Mouse (Mus musculus): ENCODE measurements around the gene Cdk14.

The Cdk14 gene

DNA sequence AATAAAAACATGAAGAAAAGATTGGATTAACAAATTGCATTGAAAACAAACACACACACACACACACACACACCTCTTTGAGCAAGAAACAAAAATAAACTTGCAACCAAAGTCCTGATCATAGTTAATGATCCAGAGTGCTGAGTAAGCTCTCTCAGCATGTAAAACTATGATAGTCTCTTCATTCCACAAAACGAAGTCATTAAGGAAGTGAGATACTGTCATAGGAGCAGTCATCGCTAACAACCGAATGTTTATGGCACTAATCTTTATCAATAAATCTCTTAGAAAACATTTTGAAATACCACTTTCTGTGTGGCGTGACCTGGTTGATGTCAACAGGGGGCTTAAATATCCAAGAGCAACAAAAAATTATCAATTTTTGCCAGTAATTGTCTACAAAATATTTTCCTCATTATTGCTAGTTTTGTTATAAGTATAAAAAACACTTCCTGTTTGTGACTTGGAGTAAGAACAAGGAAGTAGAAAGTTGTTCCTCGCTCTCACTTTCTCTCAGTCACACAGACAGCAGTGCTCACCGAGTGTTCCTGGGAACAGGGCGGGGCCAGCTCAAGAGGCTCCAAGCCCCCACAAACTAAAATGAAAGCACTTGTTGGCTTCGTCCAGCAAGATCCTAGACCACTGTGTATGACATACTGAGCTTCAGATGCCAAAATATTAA lies 100.1 kb downstream of the Cdk14 start:
- DNase-seq (ENCODE audit: low spot score in 2 of 2): no peak

DNA sequence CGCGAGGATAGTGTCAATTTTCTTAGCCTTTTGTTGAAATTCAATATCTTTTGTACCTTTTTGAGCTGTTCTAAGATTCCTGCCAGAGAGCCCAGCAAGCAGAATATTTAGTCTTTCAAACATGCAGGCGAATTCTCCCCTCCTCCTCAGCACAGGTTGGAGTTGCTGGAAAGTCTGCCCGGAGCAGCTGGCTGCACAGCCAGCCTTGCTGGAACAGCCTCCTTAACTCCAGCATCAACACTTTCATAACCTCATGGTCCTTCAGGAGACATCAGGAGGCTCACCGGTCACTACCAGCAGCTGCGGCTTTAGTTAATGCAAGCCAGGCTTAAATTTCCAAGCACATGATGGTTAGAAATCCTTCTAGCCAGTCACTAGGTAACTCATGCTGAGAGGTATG lies 105.8 kb downstream of the Cdk14 start:
- no peak for DNase-seq (ENCODE audit: low spot score in 2 of 2)

DNA sequence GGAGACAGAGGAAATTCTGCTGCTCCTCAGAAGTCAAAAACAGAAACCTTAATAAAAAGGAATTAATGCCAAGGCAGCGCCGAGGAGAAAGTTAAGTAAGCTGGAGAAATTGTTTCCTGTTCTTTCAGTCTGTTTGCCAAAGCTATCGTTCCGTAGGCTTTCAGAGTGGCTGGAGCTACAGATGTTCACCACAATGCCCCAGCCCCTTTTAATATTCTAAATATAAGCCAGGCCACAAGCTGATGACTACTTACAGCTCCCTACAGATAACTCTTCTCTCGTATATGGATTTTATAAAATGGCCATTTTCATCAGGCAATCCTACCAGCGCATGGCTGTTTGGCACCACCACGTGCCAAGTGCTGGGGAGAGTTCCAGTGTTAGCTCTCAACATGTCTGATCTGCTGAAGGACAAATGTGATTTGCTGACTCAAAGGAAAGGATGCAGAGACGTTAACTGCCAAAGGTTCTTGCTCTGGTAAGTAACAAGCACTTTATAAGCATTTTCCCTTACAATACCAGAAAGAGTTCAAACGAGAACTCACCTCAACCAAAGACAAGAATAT lies 106.8 kb downstream of the Cdk14 start:
- DNase-seq (ENCODE audit: low spot score in 2 of 2): no peak

DNA sequence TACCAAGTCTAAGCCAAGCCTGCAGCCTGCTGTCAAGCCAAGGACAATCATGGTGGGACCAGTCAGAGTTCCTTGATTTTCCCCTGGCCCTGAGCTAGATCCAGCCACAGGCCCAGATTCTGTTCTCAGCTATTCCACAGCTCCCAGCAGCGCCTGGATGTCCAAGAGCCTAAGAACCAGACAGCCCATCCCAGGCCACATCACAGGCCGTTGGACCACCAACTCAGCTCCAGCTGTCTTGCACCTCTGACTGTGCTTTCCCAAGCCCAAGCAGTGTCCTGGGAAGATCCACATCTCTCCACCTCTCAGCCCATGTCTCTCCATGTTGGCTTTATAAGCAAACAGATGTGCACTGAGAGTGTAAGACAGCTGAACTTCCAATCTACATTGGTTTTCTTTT lies 114.8 kb downstream of the Cdk14 start:
- no peak for DNase-seq (ENCODE audit: low spot score in 2 of 2)

DNA sequence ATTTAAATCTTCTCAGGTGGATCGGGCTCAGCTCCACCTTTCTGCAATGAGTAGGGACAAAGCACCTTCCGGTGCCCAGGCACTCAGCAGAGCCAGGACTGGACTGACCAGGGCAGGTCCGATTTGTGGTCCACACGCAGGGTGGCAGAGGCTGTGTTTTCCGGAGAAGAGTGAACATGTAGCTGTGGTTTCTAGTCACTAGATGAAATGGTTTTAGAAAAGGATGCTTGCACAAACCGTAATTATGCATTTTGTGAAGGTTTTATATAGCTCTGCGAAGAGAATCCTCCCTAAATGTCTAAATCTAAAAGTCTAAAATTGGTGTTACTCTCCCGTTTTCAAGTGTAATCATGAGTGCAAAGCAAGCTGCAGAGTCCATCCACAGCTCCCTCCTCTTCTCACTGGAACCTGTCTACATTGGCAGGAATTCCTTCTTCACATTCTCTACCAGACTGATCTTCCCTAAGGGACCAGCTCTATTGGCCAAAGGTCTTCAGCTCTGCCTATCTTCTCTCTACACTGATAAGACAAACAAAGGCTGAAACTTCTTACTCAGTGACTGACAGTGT lies 116.9 kb downstream of the Cdk14 start:
- DNase-seq (ENCODE audit: low spot score in 2 of 2): no peak

DNA sequence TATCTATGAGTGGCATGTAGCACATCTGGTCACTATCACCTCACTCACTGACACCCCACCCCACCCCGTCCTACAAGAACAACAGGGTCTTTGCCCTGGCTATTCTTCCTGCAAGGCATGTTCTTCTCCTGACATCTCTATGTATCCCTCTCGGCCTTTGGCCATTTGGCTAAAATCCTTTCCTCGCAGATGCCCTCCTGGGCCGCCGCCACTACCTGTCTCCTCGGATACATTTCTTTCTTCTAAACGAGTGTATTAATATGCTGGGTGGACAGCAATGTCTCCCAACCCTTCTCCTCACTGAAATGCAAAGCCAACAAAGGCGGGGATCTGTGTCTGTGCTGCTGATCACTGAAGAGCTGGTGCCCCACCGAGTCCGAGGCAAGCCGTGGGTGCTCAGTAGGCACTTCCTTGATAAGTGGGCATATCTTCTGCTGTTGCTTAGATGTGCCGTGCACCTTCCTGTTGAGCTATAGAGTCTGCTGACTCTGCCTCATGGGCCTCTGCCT lies 118.5 kb downstream of the Cdk14 start:
- no peak for DNase-seq (ENCODE audit: low spot score in 2 of 2)

DNA sequence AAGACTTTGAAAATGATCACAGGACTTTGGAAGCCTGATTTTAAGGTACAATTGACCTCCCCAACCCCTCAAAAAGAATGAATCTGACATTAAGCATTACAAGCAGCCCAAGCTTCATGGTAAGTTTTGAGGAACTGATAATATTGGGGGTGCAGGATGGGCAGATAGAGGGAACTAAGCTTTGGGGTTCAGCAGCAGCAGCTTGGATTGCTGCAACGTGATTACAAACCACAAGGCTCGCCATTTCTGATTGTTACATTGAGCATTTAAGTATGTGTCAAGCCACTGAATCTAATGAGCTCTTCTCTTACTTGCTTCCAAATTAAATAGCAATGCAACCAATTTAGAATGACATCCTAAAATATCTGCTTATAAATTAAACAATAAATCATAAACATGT lies 119.1 kb downstream of the Cdk14 start:
- no peak for DNase-seq (ENCODE audit: low spot score in 2 of 2)

DNA sequence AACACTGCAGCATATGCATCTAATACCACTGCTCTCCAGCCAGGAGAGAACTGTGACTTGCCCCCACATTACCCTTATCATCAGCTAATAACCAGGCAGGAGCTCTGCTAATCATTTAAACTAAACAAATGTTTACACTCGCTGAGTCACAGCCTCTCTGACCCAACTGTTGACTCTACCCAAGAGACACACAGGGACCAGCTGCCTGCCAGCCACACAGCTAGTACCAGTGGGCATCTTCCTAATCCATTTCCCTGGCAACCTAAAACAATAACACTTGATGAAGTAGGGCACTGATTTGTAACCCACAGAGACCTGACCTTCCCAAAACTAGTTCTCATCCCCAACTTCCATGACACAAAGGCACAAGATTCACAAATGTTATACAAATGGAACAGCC lies 119.8 kb downstream of the Cdk14 start:
- DNase-seq (ENCODE audit: low spot score in 2 of 2): no peak

DNA sequence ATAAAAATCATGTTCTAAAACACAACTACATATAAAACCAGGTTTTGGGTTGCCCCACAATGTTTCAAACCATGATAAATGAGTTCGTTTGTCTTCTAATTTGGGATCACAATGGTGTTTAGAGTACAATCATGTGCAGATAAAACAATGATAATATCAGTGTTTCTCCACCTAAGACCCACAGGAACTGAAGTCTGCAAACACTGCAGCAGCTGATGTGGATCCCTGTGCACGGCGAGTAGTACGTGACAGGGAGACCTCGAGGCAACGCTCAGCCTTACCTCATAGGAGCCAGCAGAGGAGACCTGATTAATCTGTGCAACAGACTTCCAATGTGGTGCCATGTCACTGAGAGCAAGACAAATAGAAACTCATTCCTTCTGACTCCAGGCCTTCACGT lies 122.9 kb downstream of the Cdk14 start:
- no peak for DNase-seq (ENCODE audit: low spot score in 2 of 2)

DNA sequence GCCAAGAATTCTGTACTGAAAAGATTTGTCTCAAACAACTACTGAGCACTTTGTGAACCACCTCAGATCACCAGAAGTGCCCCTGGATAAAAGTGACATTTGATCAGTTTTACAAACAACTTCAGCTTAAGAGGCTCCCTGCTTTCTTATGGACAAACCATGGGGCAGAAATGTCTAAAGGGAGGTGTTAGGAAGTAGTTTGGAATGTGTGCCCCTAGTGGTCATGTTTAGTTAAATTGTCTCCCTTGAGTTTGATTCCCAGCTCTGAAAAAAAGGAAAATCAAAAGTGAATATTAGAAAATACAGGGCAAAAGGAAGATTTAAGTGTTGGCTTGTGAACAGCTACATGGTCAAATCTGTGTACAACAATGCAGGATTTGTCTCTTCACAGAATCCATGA lies 123.3 kb downstream of the Cdk14 start:
- no peak for DNase-seq (ENCODE audit: low spot score in 2 of 2)

DNA sequence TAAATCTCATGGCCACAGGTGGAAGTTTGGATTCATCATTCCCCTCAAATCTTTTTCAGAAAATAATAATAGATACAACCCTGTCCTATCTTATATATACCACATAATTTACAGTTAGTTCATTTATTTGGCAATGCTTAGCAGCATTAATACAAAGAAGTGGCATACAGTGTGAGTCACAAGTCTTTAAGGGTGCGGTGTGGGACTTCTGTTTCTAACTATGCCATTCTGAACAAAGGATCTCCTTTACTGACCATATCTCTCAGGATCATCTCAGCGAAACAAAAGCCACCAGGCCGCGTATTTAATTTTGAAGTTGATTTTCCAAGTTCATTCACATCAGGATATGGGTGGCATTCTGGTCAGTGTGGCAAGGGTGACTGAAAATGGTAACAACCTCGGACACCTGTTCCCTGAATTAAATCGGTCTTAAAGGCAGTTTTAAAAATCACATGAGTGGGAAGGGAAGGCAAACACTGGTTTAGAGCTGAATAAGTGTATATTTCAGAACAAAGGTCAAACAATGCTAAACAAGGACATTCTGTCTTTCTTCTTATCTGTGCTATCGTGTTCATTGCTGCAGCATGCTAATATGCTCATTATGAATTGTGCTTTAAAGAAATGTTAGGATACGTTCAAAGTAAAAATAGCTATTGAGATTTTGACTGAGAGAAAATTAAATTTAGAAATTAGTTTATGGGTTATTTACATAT lies 127.1 kb downstream of the Cdk14 start:
- DNase-seq (ENCODE audit: low spot score in 2 of 2): no peak

DNA sequence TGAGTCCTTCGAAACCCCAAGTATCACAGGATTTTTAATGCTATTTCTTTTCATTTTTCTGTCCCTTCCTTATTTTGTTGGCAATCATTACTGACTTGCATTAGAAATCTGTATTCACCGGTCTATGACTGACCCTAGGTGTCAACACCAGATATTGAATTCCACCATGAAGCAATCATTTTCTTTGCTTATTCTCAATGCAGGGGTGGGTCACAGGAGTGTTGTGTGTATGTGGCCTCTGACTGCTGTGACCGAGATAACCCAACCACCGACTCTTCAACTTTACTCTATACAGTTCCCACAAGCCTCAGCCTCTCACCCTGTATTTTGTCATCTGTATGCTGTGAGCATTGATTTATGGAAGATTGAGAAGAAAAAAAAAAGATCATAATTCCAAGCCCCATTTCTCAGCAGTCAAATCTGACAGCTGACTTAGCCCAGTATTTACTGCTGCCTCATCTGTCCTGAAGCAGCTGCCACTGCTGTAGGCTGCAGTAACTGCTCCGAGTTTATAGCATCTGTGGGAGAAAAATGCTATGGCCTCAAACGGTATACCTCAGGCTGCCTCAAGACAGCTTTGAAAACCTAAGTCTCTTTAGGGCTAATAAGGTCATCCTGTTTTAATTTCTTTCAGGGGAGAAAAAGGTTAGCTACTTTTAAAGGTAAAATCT lies 128.7 kb downstream of the Cdk14 start:
- no peak for DNase-seq (ENCODE audit: low spot score in 2 of 2)

DNA sequence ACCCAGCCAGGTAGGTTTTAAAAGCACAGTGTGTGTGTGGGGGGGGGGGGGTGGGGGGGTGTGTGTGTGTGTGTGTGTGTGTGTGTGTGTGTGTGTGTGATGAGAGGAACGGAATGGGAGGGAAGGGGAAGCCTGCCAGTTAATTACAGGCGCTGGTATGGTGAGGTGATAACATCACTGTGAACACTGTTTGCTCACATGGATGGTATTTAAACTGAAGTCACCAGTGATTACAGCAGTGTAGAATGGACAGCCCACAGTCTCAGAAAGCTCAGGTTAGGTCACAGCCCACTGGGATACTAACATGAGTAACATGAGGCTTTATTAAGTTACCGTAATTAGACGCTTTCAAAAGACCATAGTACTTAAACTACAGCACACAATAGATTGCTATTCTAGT lies 129.4 kb downstream of the Cdk14 start:
- no peak for DNase-seq (ENCODE audit: low spot score in 2 of 2)

DNA sequence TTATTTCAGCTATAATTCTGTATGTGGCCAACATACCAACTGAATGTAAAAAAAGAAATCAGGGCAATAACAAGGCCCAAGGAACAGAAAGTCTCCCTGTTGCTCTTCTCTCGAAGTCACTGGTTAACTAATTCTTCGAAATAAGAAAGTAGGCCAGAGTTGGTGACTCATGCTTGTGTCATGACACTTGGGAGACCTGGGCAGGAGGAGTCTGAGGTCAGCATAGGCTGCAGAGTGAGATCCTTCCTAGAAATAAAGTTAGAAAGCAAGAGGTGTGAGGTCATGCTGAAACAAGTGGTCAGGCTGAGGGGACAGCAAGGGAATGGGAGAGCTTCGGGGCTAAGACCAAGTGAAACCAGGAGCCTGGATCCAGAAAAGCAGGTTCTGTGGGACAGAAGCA lies 134.2 kb downstream of the Cdk14 start:
- DNase-seq (ENCODE audit: low spot score in 2 of 2): no peak

DNA sequence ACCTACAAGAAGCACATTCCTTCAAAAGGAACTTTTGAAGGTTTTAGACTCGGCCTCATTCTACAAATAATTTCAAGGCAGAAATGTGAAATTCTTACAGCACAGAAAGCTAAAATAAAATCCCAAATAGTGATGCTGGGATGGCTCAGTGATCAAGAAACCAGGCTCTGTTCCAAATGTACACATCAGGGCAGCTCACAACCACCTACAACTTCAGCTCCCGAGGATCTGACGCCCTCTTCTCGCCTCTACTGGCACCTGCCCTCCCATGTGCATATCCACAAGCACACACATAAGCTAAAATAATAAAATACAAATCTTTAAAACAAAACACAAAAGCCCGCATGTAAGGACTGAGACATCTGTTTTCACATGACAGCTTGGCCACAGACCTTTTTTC lies 135.6 kb downstream of the Cdk14 start:
- DNase-seq (ENCODE audit: low spot score in 2 of 2): no peak

DNA sequence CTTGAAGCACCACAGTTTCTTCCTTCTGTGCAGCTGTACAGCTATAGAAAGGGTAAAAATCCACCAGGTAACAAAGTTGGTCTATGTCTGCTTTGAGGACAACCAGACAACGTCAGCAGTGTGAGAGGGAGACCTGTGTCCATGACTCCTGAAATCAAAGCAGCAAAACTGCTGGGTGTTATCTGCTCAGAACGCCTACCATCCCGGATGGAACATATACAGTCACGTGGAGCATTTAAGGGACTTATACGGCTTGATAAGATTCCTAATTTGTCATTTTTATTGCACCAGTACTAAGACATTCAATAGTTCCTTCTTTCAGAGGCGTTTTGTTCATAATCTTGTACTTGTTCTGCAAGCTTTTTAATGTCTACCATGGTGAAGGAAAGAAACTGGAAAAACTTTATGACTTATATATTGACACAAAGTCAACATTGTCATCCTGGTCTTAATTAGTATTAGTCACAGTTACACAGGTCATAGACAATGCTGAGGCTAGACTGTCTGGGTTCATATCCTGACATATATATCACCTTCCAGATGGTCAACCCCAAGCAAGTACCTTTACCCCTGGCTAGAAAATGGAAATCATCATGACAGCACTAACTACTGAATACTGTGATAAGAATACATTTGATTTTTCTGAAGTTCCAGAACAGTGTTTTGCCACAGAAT lies 136.2 kb downstream of the Cdk14 start:
- DNase-seq (ENCODE audit: low spot score in 2 of 2): no peak

DNA sequence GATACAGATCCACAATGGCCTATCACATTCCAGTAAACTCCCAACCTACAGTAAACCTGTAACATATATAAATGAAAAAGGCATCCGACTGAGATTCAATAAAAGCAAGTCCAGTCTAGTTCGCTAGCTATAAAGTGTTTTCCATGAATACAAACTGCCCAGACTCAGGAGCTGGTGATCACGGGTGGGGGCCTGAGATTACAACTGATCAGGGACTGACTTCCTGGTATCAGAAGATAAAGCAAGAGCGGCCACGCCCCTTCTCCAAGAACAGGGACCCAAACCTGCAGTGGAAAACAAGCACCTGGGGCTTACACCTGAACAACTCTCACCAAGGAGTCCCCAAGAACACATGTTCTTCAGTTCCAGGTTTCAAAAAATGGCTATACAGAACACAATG lies 137.7 kb downstream of the Cdk14 start:
- no peak for DNase-seq (ENCODE audit: low spot score in 2 of 2)

DNA sequence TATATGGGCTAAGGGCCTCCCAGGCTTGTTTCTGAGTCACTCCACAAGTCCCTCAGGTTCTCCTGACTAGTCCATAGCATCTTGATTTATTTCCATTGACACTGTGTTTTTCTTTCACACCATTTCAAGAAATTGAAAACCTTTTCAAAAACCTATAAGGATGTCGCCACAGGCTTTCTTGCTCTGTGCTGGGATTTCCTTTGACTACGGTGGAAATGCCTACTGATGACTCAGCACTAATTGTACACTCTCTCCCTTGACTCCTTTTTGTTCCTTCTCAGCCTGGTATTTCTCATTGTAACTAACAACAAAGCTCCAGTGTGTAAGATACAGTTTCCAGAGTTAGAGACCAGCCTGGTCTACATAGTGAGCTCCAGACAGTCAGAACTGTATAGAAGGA lies 144.8 kb downstream of the Cdk14 start:
- DNase-seq (ENCODE audit: low spot score in 2 of 2): no peak

DNA sequence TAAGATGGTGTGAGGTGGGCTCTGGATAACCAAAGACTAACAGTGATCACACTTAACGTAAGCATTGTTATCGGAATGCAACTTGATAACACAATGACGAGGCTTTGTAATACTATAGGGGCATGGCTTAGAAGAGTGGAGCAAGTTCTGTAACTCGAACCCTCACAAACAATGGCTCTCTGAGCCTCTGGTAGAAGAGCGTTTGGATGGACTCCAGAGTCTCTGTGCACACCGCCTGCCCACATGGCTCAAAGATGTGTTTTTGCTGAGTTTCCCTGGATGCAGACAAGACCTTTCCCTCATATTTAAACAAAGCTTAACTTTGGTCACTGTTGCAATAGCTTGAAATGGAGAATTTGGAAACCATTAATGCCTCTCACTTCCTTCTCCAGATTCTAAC lies 145.8 kb downstream of the Cdk14 start:
- DNase-seq (ENCODE audit: low spot score in 2 of 2): no peak

DNA sequence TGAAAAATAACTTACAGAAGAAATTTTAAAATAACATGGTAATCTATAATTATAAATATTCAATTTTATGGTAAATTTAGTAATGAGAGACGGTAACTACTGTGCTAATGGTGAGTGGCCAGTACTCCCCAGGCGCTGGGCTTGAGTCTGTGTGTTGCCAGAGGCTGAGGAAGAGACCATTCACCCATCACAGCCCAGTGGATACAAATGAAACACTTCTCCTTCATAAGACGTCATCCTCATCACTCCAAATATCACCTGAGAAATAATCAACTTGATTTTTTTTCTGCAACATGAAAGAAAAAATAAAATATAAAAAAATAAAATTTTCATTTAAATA lies 153.4 kb downstream of the Cdk14 start:
- no peak for DNase-seq (ENCODE audit: low spot score in 2 of 2)

DNA sequence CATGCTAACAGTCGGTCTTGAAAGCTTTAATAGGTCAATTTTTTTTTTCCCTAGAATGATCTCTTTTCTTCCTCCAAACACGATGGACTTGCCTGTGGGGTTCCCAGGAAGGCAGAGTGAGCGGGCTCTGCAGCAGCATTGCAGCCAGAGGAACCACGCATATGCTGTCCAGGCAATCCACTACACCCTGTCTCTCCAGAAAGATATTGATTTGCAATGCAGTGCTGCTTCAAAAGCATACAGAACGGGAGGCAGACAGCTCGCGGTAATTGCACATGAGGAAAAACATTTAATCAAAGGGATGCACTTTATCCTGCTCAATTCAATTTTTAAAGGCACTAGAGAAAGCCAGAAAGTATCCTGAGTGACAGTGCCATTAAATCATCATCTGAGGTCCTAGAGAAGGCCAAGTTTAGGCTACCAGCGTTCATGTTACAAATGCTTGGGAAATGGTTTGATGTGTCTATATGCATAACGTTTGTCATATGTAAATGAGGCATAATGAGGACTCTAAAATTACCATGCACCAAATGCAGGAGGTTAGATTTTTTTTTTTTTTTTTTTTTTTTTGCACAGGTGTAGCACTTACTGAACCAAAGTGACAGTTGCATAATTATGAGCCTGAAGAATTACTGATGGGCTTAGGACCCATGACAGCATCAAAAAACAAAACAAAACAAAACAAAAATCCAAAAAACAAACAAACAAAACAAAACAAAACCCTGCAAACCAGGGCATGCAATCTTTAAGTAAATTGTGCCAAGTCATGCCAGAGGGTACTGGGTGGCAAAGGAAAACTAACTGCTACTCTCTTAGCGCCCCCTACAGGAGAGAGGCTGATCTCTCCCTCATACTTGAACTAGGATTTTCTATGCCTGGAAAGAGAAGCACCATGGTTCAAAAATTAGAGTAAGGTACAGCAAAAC lies 154.0 kb downstream of the Cdk14 start:
- peak; percentile 7 to 49 for DNase-seq (ENCODE audit: low spot score in 2 of 2)
